Mouse (Mus musculus) cerebellum, adult 8-10 months (tissue): ENCODE data around the gene Slc38a6.

Source experiments
- DNase-seq: peaks from one replicate; pipeline ENCODE4 v3.0.0; 2022

Slc38a6 gene

DNA sequence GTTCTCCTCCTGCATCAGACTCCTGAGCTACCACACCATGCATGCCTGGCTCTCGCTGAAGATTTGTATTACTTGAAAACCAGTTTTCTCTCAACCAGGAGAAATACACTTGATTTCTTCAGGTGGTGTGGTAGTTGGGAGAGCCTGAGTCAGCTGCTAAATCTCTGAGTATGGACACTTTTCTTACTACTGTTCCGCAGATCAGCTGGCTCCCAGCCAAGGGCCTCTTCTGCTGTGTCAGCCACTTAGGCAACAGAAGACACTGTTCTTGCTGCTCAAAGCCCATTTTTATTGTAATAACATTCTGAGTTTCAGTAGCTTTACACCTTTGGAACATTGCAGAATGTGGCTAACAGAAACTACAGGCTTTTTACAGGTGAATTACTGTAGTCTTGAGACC lies 72.1 kb downstream of the Slc38a6 start:
- DNase-seq, result no peak

DNA sequence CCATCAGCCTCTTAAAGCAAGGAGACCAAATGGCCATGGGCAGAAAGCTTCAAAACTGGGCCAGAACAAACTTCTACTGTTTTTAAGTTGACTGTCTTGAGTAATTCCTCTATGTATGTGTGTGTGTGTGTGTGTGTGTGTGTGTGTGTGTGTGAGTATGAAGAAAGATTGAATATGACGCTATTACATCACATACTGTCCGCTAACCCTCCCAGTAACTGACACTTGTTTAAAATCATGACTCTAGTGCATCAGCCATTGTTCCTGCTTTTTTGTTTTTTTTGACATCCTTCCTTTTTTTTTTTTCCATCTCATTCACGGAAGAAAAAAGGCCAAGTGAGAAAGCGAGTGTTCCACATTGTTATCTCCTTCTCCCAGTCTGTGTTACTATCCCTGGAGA lies 72.9 kb downstream of the Slc38a6 start:
- no peak for DNase-seq

DNA sequence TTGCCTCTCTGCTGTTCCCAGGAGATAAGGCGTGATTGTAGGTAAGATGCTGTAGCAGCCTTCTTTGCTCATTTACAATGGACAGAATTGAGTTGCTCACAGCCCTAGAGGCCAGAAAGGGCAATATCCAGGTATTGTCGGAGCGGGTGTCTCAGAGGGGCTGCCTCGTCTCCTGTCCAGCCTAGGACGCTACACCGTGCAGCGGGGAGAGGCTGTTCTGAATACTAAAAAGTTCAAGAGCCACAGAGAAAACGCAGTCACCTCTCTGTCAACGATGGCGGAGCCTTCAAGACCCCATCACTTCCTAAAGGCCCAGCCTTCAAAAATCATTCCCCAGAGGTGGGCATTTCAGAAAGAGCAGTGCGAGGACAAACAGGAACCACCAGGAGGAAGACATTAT lies 74.6 kb downstream of the Slc38a6 start:
- no peak for DNase-seq

DNA sequence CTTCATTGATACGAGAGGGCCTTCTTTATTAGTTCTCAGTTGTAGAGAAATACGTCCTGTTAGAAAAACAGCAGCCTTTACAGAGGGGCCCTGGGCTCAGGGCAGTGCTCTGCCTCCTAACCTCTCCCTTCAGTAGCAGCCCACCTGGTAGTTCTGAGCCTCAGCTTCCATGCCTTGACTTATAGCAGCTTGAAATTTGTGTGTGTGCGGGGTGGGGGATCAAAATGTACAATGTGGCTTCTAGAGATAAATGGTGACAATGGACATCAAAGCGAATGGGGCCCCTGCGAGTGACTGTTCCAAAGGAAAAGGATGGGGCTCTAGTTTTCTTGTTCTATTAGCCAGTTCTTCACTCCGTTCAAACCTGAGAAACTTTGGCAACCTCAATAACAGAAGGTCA lies 76.8 kb downstream of the Slc38a6 start:
- DNase-seq, result no peak

DNA sequence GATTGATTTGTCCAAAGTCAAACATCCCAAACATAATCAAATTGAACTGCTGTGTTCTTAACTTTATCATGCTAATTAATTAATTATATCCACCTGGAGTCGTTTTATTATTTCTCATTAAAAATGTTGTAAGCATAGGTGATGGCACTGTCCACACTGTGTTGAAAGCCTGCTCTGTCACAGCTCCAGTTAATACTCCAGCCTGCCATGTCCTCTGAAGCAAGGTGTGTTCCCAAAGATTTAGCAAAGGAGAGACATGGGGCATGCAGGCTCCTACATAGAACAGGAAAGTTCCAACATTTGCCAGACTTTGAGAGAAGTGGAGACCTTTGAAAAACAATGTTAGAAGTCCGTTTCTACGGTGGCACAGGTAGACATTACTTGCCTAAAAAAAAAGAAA lies 77.4 kb downstream of the Slc38a6 start:
- DNase-seq, result no peak

DNA sequence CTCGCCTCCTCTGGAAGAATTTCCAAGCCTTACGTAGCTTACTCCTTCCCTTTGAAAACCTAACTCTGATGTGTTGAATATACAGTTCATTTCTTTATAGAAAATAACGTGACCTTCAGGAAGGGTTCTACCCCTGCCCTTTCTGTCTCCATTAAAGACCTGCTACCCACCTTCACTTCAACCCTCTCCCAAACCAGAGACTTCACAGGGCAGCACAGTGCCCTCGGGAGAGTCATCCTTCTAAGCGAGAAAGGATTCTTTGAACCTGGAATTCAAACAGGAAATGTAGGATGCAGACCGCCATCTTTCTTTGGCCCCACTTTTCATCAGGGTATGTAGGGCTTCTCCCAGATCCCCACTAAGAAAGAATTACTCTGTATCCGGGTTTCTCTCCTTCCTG lies 80.0 kb downstream of the Slc38a6 start:
- no peak for DNase-seq

DNA sequence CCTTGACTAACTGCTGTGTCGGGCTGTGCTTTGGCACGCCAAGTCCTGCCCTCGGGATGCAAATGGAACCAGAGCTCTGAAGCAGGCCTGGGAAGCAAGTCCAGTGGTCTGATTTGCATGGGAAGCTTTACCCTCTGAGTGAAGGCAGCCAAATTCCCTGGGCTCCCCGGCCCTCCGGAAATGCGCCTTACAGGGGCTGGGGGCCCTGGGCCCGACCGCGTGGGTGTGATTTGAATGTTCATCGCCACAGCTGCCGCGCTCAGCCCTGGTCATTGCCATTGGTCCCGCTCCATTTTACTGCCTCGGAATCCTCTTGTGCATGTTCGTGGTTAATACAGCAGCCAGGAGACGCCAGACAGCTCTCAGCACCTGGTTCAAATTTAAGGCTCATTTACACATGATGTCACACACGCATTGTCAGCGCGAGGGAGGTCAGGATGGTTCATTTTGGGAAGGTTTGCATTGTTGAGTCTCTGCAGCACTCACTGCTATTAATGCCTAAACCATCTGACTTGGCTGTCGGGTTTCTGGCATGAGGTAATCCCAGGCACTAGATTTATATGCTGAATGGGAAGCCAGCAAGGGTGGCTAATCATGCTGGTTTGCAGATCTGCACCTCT lies 81.0 kb downstream of the Slc38a6 start:
- no peak for DNase-seq

DNA sequence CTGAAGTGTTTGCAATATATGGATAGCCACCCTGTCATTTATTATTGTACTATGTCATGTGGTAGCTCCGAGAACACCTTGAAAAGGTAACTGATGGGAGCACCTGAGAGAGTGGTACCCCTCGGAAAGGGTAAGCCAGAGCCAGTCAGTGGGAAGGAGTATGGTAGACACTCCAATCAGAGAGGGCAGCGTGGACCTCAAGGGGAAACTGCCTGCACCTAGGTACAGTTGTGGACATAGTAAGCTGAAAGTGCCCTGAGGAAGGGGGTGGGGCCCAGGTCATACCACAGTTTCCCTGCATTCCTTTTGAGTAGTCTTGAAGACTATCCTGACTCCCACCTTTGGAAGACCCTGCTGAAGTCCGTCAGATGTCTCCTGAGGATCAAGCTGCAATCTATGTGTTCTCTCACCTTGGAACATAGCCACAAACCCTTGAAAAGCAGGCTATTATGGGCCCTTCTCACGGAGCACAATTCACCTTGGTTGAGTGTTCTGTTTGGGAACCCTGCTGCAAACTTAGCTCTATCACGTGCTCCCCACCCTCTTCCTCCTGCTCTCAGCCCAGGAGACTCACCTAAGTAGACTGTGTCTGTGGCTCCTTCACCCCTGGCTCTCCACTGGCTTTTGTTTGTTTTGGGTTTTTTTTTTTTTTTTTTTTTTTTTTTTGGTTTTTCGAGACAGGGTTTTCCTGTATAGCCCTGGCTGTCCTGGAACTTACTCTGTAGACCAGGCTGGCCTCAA lies 82.5 kb downstream of the Slc38a6 start:
- no peak for DNase-seq

DNA sequence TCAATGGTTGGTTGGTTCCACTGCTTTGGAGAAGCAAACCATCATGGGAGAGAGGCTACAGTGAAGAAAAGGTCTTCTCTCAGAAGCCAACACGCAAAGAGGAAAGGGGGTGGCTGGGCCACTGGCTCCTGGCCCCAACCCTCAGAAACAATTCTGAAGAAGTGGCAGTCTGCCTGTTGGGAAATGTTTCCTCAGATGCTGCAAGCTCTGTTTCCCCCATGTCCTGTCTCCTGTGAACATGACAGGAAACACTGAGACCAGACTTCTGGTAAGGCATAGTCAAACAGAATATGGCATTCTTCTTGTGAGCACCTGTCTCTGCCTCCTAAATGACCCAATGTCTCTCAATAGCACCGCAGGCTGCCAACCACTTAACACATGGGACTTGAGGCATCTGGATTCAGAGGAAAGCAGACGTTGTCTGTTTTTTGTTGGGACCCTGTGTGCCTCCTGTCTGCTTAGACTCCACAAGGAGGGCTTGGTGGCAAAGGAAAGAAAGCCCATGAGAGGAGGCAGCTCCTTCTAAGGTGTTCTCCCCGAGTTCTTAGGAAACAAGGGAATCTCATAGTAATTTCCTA lies 83.9 kb downstream of the Slc38a6 start:
- no peak for DNase-seq

DNA sequence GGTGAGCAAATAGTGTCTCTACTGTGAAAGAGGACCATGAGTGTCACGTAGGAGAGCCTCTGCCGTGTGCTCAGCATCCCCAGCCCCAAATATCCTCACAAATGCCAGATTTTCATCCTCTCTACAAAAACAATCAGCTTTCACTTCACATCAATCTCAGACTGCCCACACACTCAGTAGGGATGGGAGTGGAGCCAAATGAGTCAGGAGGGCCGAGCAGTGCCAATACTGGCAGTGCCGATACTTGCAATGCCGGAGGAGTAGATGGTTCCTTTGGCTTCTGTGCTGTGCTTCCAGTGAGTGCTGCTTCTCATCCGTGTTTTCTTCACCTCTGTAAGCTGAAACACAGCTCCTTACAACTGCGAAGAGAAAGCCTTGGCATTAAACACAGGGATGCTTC lies 84.6 kb downstream of the Slc38a6 start:
- DNase-seq, result peak; percentile 44

DNA sequence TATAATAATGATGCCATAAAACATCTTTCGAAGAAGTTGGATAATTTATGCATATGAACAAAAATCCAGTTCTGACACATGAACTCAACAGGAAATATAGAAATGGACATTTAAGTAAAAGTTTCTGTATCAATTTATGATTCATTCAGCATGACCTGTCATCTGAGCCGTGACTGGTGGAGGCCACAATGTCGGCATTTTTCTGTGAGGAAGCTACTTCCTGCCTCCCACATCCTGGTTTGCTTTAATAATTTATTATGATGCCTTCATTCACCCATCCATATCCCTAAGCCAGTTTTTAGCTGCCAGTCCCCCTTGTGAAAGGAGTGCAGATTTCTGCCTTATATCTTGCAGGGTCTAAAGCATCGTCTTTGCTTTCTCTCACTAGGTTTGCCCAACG lies 91.4 kb downstream of the Slc38a6 start:
- no peak for DNase-seq

DNA sequence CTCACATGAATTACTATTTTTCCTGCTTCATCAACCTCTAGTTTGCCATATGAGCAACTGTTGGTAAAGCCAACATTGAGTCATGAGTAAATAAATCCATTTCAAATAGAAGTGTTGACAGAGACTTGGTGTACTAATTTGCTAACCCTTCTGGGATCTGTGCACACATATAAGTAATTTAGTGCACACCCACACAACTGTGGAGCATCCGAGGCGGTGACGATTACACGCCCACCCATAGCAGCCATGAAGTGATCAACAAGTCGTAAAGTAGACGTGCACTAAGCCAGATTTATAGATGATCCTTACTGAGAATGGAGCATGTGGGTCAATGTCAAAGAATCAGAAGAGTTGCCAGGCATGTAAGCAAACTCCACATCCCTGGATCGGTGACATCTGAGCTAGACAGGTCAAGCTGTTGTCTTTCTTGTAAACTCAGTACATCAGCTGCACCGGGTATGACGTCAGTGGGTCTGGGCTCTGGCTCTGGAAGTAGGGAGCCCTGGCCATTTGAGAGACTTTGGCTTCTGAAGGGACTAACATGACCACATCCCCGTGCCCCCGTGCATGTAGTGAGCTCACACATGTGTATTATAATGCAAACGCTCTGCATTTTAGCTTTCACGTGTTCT lies 92.3 kb downstream of the Slc38a6 start:
- DNase-seq, result no peak

DNA sequence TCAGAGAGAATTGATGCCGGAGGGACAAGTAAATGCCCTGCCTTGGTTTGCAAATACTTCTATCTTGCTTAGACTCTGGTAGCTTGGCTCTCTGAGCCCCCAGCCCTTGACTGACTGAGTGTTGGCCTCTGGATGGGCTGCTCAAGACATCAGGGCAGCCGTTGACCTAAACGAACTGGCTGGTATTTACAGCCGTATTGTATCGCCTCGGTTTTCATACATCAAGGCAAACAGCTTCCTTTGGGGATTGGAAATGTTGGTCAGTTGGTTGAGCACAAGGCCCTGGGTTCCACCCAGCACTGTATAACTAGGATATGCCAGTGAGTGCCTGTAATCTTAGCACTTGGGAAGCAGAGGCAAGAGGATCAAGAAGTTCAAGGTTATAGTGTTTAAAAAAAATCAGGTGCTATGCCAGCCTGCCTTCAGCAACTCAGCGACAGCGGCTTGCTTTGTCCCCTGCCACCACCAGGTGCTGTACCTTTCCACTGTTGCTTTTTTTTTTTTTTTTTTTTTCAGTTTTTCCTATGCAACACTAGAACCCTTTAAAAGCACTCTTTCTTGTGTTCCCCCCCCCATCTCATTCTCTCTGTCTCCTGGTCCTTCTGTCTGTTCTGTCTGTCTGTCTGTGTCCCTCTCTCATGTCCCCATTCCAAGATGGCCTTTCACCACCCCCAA lies 94.2 kb downstream of the Slc38a6 start:
- no peak for DNase-seq

DNA sequence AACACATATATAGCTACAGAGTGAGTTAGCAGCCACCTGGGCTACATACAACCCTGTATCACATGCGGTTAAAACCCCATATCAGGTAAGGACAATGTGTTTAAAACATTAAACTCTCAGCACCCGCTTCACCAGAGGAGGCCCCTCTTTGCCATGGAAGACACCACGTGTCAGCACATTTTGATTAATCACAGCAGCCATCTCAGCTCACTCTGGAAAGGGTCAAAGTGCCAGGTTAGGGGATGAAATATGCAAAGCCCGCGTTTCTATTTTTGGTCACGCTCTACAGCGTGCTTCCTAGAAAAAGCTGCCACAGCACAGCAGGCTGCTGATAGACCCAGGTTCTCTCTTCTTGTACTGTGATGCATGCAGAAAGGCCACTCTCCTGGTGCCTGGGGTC lies 94.9 kb downstream of the Slc38a6 start:
- no peak for DNase-seq

DNA sequence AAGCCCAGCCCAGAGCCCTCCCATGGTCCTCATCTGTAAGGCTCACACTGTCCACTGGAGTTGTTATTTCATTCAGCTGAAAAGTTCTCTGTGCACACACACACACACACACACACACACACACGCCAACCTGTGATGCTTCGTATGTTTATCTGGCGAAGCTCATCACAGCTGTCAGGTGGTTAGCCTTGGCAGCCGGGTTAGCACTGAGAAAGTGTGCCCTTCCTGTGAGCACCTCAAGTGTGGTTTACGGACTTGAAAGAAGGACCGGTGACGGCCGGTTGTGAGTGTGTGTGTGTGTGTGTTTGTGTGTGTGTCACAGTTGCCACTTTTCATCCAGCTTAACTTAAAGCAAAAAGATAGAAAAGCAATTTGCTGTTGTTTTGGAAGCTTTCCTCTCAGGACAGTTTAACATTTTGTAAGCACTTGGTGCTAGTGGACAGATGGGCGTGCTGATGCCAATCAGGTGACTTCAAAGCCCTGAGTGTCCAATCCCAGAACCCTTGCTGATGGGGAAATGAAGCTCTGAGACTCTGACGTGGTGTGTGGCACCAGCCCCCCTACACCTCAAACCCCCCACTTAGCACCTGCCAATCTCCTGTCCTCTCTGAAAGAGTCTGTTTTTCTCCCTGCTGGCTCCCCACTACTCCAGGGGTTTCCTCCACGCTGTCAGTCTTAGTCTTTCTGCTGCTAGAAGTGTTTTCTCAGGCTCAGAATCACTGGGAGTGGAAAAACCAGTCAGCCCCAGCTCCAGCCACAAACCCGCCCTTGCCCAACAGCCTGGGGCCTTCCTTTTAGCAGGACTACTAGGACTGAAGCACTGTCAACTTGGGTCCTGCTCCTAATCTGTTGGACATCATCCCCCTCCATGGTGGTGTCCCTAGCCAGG lies 96.0 kb downstream of the Slc38a6 start:
- no peak for DNase-seq

DNA sequence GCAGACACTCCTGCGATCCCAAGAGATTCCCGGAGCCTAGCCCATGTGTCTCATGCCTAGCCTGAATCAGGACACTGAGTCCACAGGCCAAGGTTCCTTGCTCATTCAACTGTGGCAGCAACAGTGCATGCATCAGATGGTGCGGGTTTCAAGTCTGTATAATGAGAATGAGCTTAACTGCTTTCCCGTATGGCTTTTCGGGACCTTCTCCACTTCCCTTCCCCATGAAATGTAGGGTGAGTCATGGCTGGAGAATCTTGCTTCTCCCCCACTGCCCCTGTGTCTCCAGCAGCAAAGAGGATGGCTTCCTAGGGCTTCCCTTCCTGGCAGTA lies 96.6 kb downstream of the Slc38a6 start:
- DNase-seq, result no peak

DNA sequence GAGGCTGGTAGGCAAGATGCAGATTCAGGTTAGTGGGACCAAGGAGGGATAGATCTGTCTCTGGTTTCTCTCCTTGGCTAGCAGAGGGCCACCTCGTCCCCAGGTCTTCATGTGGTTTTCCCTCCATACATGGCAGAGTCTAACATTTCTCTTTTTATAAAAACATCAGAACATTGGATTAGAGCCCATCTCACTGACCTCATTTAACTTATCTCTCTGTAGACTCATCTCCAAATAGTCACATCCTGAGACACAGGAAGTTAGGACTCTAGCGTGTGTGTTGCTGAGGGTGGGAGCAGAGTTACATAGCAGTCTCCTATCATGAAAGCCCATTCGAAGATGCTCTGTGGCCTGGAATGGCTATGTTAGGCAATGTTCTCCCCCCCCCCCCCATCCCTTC lies 97.3 kb downstream of the Slc38a6 start:
- DNase-seq, result no peak

DNA sequence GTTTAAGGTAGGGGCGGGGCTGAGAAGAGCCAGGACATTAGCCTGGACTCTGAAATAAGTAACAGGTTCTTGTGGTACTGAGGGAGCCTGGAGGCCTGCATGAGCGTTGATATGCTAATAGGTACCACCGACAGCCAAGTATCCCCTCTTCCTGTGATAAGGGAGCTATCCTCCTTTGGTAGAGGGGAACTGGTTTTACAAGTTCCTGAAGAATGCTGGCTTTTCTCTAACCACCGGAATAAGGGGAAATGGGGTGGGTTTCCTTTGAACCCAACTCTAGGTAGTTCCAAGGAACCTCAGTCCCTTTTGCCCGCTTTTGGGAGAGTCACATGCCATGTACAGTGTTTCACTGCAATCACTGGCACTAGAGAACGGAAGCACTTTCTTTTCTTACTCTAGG lies 98.2 kb downstream of the Slc38a6 start:
- DNase-seq, result no peak

DNA sequence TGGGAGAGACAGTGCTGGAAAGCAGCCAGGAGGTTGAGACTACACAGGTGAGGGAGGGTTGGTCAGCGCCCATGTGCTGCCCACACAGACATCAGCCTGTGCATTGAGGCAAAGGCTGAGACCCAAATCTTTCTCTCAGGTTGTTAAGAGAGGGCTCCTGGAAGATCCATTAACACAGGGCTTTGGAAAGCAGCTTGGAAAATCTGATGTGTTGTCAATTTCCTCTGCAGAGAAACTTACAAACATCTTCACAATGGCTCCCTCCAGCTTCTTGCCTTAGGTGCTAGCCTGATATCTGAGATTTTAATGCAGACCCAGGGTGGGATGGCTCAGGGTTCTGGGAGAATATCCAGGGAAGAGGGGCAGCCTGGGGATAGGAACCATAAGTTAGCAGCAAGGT lies 105.9 kb downstream of the Slc38a6 start:
- no peak for DNase-seq

DNA sequence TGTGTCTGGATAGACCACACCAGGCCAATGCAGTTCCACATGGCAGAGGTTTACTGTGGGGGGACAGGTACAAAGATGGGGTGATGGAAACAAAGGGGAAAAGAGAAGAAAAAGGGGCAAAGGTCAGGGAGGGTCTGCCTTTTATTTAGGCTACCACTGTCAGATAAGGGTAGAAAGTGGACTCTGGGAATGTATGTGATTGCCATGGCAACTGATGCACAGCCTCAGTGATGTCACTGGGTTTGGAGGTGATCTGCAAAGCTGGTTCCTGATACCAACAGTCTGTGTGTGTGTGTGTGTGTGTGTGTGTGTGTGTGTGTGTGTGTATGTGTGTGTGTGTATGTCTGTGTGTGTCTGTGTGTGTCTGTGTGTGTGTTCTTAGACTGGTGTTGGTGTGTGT lies 106.4 kb downstream of the Slc38a6 start:
- DNase-seq, result no peak

DNA sequence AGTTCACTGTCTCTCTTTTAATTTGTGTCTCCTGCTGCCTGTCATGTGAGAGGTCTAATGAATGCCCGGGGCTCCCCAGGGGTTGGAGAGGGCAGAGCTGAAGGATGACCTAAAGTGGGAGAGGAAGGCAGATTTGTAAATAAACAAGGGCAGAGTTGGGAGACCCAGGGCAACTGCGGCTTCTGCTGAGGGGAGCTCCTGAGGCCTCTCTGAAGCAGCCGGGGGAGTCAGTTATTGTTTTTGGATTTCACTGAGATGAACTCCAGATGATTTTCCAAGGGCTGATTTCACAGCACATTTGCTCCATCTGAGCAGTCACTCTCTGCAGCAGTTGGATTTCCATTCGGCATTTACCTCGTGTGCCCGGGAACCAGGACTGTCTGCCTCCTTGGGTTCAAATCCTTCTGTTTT lies 107.3 kb downstream of the Slc38a6 start:
- no peak for DNase-seq

DNA sequence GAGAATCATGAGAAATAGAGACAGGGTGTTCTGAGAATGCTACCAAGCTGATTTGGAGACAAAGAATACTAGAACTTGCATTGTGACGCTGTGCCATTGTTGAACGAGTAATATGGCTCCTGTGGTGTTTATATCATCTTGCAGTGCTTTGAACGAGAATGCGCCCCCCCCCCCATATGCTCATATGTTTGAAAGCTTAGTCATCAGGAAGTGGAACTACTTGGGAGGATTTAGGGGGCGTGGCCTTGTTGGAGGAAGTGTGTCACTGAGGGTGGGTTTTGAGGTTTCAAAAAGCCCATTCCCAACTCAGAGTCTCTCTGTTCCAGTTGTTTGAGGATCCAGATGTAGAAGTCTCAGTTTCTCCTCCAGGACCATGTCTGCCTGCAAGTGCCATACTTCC lies 108.0 kb downstream of the Slc38a6 start:
- DNase-seq, result no peak

DNA sequence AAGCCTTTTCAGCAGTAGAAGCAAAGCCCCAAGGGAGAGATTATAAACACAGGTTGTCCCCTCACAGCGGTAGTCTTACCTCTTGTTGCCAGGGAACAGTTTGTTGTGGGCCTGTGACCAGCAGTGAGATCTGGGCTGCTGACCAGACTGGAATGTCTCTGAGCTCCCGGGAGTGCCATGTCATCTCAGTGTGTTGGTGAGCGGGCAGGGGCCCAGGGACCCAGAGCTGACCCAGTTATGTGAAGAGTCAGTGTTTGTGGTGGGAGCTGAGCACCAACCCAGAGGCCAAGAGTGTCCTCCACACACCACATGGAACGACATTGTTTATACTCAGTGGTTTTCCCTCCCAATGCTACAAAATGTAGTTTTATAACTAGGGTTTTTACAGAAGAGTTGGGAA lies 112.8 kb downstream of the Slc38a6 start:
- no peak for DNase-seq
